Mouse (Mus musculus) kidney, adult 8-10 months (tissue): Measurements from ENCODE around the gene Cabin1.
"Not testable (repeated sequence)": the region's sequence is repeated elsewhere in the genome, so short reads cannot be mapped to it uniquely, and the experiment has no call there.

Experiments used
- DNase-seq, 2 experiments: peaks; one replicate each; pipeline ENCODE4 v3.0.0; 2022

Cabin1 gene

GRCm38 (mm10) chr10:75763682-75764518 lies at the start of gene Cabin1:
Cabin1 (minus strand) TSS chr10:75764341.
- peak; percentile 97 for DNase-seq

GRCm38 (mm10) chr10:75804217-75804616 lies 40.1 kb upstream of the Cabin1 start:
- no peak for DNase-seq

DNA sequence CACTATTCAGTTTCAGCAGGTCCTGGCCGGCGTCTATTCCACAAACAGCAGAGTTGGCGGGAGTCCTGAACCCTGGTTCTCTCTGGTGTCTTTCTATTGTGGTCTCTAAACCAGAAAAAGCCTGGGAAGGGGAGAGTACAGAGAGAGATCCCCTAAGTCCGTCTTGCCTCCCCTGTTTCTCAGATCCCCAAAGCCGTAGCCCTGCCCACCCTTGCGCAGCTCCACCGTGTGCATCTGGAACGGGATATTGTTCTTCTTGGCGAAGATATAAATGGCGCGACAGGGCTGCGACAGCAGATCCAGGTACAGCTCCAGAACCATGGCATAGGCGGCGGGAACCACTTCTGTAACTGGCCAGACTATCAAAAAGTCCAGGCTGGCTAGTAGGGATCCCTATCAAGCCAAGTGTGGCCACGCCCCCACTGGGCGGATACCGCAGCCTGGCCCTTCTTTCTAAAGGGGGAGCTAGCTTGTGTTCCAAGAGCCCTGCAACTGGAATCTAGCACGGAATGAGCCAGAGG lies 34.1 kb upstream of the Cabin1 start, which contains the start of gene Gstt1:
Gstt1 (minus strand) TSS at position 409 of the 521 bp plus-strand sequence.
- DNase-seq, result peak; percentile 77 to 81

GRCm38 (mm10) chr10:75797619-75798175 lies 33.6 kb upstream of the Cabin1 start:
- peak; percentile 61 to 64 for DNase-seq

- DNase-seq, result peak in 1 of 2 experiments; percentile 25
These were observed 32.8 kb upstream of the Cabin1 start for GRCm38 (mm10) chr10:75796731-75797516.

GRCm38 (mm10) chr10:75794880-75795279 lies 30.7 kb upstream of the Cabin1 start:
- DNase-seq, result peak; percentile 73 to 86

DNA sequence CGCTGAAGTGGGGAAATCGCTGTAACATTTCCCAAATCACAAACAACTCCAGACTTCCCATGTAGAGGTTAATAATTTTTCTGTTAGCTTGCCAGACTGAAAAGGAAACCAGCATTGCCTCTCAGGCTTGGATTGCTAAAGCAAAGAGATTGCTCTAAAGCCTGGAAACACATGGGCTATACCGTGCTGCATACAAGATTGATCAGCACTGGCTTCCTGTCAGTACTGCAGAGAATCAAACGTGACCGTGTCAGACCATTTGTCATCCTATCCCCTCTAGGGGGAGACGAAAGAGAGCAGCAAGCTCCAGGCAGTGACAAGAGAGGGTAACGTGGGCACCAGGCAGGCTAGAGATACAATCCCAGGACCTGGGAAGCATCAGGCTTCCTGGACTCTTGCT lies 26.6 kb upstream of the Cabin1 start:
- DNase-seq, result no peak

DNA sequence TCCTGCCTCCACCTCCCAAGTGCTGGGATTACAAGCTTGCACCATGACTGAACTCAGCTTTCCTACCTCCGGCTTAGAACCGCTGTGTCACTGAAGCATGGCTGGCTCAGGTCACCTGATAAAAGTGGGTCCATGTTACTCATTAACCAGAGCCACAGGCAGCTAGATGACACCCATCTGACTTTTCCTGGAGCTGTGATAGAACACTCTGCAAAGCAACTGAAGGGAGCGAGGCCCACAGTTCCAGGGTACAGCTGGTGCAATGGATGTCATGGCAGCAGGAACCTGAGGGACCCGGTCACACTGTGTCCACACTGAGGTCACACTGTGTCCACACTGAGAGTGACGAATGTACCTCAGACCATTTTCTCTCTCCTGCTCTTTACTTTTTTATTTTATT lies 25.7 kb upstream of the Cabin1 start:
- peak; percentile 81 to 85 for DNase-seq

- no peak for DNase-seq
These were observed 25.1 kb upstream of the Cabin1 start for GRCm38 (mm10) chr10:75789081-75789735.

DNA sequence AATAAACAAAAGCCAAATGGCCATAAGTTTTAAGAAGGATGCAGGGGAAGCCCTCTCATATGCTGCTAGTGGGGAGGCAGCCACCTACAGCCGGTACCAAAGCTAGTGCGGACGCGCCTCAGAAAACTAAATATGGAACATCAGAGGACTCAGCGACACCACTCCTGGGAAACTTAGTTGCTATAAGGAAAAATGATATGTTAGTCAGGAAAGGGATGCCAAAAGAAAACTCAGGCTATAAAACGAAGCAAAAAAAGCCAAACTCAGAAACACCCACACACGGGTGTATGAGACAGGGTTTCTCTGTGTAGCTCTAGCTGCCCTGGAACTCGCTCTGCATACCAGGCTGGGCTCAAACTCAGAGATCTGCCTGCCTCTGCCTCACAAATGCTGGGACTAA lies 24.1 kb upstream of the Cabin1 start:
- DNase-seq, result no peak

GRCm38 (mm10) chr10:75785442-75785841 lies 21.3 kb upstream of the Cabin1 start:
- DNase-seq, result no peak

GRCm38 (mm10) chr10:75780769-75781578 lies 16.8 kb upstream of the Cabin1 start, which contains the start of the genes Gm20441 and Gstt3:
Gm20441 (minus strand) TSS chr10:75780954.
Gstt3 (minus strand) TSS chr10:75781414.
- peak; percentile 91 to 93 for DNase-seq

GRCm38 (mm10) chr10:75779206-75780174 lies 15.3 kb upstream of the Cabin1 start:
- DNase-seq, result peak; percentile 69 to 80

GRCm38 (mm10) chr10:75777885-75778284 lies 13.7 kb upstream of the Cabin1 start:
- DNase-seq, result no peak

GRCm38 (mm10) chr10:75776562-75776961 lies 12.4 kb upstream of the Cabin1 start:
- no peak for DNase-seq

GRCm38 (mm10) chr10:75774587-75774986 lies 10.4 kb upstream of the Cabin1 start:
- no peak for DNase-seq

DNA sequence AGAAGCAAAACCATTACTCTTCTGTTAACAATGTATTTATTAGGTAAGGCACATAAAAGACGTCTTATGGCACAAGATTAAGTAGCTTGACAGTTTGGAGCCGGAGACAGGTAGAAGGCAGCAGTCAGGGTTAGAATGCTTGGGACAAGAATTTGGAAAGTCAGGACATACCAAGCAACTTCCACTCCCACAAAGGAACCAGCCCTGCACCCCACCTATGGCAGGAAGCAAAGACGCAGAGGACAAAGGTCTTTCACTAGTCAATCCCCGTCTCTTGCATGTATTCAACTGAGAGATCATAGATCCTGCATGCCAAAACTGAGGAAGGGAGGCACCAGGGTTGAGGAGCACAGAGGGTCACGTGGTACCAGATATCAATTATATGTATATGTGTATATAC lies 10.0 kb upstream of the Cabin1 start:
- no peak for DNase-seq

DNA sequence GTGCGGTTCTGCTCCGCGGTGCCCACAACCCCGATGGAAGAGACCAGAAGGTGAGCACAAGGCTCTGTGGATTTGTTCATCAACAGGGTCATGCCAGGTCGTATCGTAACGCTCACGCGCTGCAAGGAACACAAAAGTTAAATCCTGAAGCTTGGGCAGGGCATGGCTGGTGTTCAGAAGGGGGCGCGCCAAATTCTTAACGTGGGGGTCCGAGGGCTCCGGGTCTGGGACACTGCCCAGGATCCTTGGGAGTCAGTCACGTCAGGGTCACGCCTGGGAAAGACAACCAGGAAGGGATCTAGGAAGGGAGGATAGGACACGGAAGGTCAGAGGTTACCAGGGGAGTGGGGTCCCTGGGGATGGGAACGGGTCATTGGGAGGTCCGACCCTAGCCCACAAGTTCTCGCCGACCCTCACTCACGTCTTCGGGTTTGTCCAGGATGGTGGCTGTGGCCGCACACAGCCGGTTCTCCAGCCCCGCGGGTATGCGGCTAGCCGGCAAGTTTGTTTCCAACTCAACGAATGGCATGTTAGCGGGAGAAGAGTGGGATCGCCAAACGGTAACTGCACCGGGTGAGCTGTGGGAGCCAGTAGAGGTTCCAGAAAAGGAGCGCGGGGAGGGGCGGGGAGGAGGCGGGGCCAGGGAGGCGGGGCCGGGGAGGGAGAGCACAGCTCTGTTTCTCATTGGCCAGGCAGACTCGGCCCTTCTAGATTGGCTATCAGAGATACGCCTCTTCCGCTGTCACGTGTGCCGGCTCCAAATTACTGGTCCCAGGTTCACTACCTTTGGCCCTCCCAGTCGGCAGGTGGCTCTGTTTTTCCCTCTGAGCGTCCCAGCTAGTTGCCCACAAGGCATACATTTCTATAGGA lies 8.9 kb upstream of the Cabin1 start, which contains the start of gene Ddt:
Ddt (minus strand) TSS at position 620 of the 870 bp plus-strand sequence.
- peak; percentile 93 to 95 for DNase-seq

- not testable (repeated sequence) for DNase-seq
These were observed 3.6 kb upstream of the Cabin1 start for GRCm38 (mm10) chr10:75767756-75768155.
